Mouse (Mus musculus) lung, postnatal 0 days (tissue): ENCODE measurements around the gene Ick. TPM values are rescaled to one million over a fixed set of nuclear protein-coding genes. Genes with fewer than 3 reads are reported as not detected.
"Not testable (repeated sequence)": the region's sequence is repeated elsewhere in the genome, so short reads cannot be mapped to it uniquely, and the experiment has no call there.

Source experiments
- ATAC-seq: fragments of 200-750 bp; cut with Nextera tagmentation; 2 replicates; pipeline ENCODE4 v1.8.0; 2017; ENCODE audit warnings: moderate library complexity
- DNase-seq: peaks from one replicate; pipeline ENCODE4 v3.0.0-alpha.2; 2016; ENCODE audit warnings: low spot score
- H3K27ac ChIP-seq: fragments of 300-500 bp; sonication (generic); 2 replicates; pipeline ENCODE4 v1.5.1; 2014; ENCODE audit warnings: antibody characterized with exemption, mild to moderate bottlenecking, low read length, mixed read lengths
- H3K27me3 ChIP-seq: fragments of 300-500 bp; sonication (generic); replicated peaks from 2 replicates; pipeline ENCODE4 v1.6.1; 2014; ENCODE audit warnings: low read length, mixed read lengths; ENCODE audit not compliant: insufficient read depth
- H3K36me3 ChIP-seq: fragments of 300-500 bp; sonication (generic); 2 replicates; pipeline ENCODE4 v1.6.1; 2014; ENCODE audit warnings: low read length, mixed read lengths; ENCODE audit not compliant: insufficient read depth
- H3K4me1 ChIP-seq: fragments of 300-500 bp; sonication (generic); 2 replicates; pipeline ENCODE4 v1.6.1; 2014; ENCODE audit warnings: antibody characterized with exemption, low read depth, low read length, mixed read lengths; ENCODE audit not compliant: insufficient read depth
- H3K4me2 ChIP-seq: fragments of 300-500 bp; sonication (generic); replicated peaks from 2 replicates; pipeline ENCODE4 v1.6.1; 2014; ENCODE audit warnings: low read depth, mild to moderate bottlenecking, low read length, moderate library complexity, mixed read lengths
- H3K4me3 ChIP-seq: fragments of 300-500 bp; sonication (generic); 2 replicates; pipeline ENCODE4 v1.5.1; 2014; ENCODE audit warnings: low read depth, low read length
- H3K9ac ChIP-seq: fragments of 300-500 bp; sonication (generic); replicated peaks from 2 replicates; pipeline ENCODE4 v1.6.1; 2014; ENCODE audit warnings: low read depth, mild to moderate bottlenecking
- H3K9me3 ChIP-seq: fragments of 300-500 bp; sonication (generic); 2 replicates; pipeline ENCODE4 v1.6.1; 2016; ENCODE audit warnings: low read length, mixed read lengths
- CTCF ChIP-seq: IDR thresholded peaks from 2 replicates; pipeline ENCODE4 v1.5.1; 2016; ENCODE audit warnings: antibody characterized with exemption, mild to moderate bottlenecking
- EP300 ChIP-seq: IDR thresholded peaks from 2 replicates; pipeline ENCODE4 v1.6.1; 2016; ENCODE audit warnings: antibody characterized with exemption, mild to moderate bottlenecking, control low read depth
- WGBS: fragments of 180-500 bp; shearing (Covaris S2); extraction: QIAGEN DNeasy Blood & Tissue Kit; methylation state at CpG from one replicate; pipeline ENCODE4 v1.1.7; 2014; 5-methylcytosine and 5-hydroxymethylcytosine counted together
- polyA plus RNA-seq: library from polyadenylated mRNA; unstranded; fragments of >200 nt; fragmentation: Nextera tagmentation; extraction: Ambion mirVana; gene quantifications from 2 replicates; pipeline ENCODE4 v1.2.1, GENCODE M21; 2015

The Ick gene
- polyA plus RNA-seq, 1 experiment from 2014 or later, result 23.0 TPM

DNA sequence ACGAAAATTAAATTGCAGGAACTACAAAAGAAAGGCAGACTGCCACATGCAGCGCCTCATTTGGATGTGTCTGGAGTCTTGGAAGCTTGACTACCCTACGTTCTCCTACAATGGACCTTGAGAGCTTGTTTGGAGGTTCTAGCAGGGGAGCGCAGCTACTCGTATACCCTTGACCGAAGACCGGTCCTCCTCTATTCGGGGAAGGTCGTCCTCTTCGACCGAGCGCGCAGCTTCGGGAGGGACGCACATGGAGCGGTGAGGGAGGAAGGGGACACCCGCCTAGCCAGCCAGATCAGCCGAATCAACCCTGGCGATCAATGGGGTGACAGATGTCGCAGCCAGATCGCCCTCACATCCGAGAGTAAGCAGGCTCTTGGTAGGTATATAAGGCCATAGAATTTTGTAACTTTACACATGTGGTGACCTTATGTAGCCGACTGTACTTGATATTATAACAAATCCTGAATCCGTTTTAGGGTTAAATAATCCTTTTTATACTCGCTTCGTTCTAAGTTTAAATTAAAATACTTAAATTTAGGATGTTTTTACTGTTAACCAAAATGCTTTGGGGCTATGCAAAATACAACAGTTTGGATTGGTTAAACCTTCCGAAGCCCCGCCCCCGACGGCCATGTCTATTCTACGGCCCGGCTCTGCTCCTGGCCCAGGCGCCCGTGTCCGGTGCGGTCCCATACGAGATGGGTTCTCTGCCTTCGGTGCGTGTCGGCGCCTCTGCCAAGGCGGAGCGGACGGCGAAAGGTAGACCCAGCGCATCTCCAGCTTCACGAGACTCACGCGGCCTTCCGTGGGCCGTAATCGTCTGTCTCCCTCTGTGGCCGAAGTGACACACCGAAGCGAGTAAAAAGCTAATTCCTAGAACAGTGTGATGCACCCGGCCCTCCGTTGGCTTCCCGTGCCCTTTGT, 66.5 kb downstream of the Ick start:
- peak overlapping the region; percentile 59 for H3K4me2 ChIP-seq
- H3K9ac ChIP-seq, result peak overlapping the region; percentile 78
- no peaks in the 10 kb centered on the region for H3K36me3 ChIP-seq
- under 1% methylated on average over 49 of the region's 58 CpGs for WGBS
- peak overlapping the region; percentile 100 for H3K27ac ChIP-seq
- no peaks in the 10 kb centered on the region for H3K9me3 ChIP-seq
- TF ChIP-seq CTCF (peak; percentile 17; the same call in 1 of the 2 replicates), EP300 (no peak)
- ATAC-seq, result peak; percentile 98
- DNase-seq, result peak; percentile 98
- no peaks in the 10 kb centered on the region for H3K4me1 ChIP-seq
- no peaks in the 10 kb centered on the region for H3K27me3 ChIP-seq
- peak overlapping the region; percentile 70 for H3K4me3 ChIP-seq

DNA sequence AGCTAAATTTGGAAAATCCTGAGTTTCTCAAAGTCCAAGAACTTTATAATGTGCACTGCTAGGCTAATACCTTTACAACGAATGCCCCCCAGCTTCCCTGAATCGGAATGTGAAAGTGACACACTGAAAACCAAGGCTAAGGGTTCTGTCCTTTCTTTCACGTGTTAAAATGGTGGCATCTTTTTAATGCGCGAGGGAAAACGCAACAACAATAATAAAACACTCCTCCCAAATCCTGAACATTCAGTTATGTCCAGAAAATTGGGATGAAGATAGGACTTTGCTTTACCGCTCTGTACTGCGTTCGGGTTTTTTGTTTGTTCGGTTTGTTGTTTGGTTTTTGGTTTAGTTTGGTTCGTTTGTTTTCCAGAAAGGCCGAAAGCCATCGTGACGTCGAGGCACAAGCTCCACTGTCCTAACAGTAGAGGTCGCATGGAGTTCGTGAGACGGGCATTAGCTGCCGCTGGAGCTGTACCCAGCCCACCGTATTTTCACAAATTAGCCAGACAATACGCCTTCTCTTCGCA, 67.3 kb downstream of the Ick start:
- peak overlapping the region; percentile 70 for H3K4me3 ChIP-seq
- peak overlapping the region; percentile 78 for H3K9ac ChIP-seq
- WGBS, result 1% methylated on average over 22 of the region's 22 CpGs
- peak; percentile 92 for DNase-seq
- H3K9me3 ChIP-seq, result no peaks in the 10 kb centered on the region
- H3K4me2 ChIP-seq, result peak overlapping the region; percentile 59
- ATAC-seq, result peak; percentile 72
- H3K27me3 ChIP-seq, result no peaks in the 10 kb centered on the region
- TF ChIP-seq CTCF (peak; percentile 86), EP300 (no peak)
- no peaks in the 10 kb centered on the region for H3K4me1 ChIP-seq
- H3K36me3 ChIP-seq, result no peaks in the 10 kb centered on the region
- peak overlapping the region; percentile 100 for H3K27ac ChIP-seq

DNA sequence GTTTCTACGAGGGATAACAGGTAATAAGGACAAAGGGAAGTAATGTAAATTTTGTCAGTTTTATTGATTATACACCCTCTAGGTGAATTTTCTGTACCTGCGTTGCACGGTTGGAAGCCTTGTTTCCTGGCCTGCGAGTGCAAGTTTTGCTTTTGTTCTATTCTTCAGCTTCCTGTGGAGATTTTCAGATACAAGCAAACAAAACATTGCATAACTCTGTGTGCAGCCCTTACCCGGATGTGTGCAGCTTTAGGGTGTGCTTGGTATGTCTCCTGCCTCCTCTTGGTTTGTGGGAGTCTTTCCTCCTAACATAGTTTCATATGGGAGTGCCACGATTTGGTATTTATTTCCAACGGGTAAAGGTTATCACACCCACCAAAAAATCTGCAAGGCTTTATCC, 67.8 kb downstream of the Ick start:
- TF ChIP-seq CTCF (no peak), EP300 (peak; percentile 34)
- peak overlapping the region; percentile 78; the same call in 1 of the 2 replicates for H3K9ac ChIP-seq
- peak overlapping the region; percentile 59 for H3K4me2 ChIP-seq
- no peaks in the 10 kb centered on the region for H3K36me3 ChIP-seq
- no peaks in the 10 kb centered on the region for H3K9me3 ChIP-seq
- WGBS, result 10% methylated on average over 7 of the region's 7 CpGs
- no peaks in the 10 kb centered on the region for H3K27me3 ChIP-seq
- H3K4me3 ChIP-seq, result peak overlapping the region; percentile 70
- H3K27ac ChIP-seq, result peak overlapping the region; percentile 100
- peak; percentile 88 for DNase-seq
- H3K4me1 ChIP-seq, result no peaks in the 10 kb centered on the region
- peak; percentile 44 for ATAC-seq

DNA sequence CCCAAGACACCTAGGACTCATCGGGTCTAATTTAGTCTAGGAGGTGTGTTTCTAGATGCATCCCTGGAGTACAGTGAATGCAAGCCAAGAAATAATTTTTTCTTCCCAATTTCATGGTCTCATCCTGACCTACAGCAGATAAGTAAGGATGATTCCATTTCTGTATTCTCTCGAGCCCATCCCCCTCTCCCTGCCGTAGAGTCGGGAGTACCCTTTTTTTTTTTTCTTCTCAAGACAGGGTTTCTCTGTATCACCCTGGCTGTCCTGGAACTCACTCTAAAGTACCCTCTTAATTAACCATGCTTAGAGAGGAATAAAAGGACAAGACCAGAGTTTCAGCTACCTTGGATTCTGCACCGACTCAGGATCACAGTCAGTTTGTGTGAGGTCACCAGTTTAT, 69.2 kb downstream of the Ick start:
- H3K27ac ChIP-seq, result no peak overlapping the region
- WGBS, result 72% methylated on average over 5 of the region's 5 CpGs
- TF ChIP-seq CTCF, result no peak
- TF ChIP-seq EP300, result no peak
- no peaks in the 10 kb centered on the region for H3K9me3 ChIP-seq
- H3K4me3 ChIP-seq, result no peak overlapping the region
- no peaks in the 10 kb centered on the region for H3K27me3 ChIP-seq
- H3K4me1 ChIP-seq, result no peaks in the 10 kb centered on the region
- no peaks in the 10 kb centered on the region for H3K36me3 ChIP-seq
- H3K9ac ChIP-seq, result no peak overlapping the region
- no peak overlapping the region for H3K4me2 ChIP-seq
- ATAC-seq (no peak), DNase-seq (no peak)

DNA sequence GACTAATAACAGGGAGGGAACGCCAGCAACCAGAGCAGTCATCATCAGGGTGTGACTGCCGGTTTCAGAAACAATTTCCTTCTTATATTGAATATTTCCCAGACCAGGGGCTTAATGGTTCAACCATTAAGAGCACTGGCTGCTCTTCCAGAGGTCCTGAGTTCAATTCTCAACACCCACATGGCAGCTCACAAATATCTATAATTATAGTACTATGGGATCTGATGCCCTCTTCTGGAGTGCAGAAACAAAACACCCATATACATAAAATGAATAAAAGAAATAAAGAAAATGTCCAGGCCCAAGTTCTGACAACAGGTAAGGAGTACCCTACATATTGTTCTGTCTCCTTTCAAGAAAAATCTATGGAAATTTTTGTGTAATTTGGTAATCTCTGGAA, 70.1 kb downstream of the Ick start:
- Histone ChIP-seq H3K9me3 (no peaks in the 10 kb centered on the region), H3K27ac (no peak overlapping the region), H3K36me3 (no peaks in the 10 kb centered on the region), H3K9ac (no peak overlapping the region), H3K4me1 (no peaks in the 10 kb centered on the region), H3K4me3 (no peak overlapping the region), H3K27me3 (no peaks in the 10 kb centered on the region), H3K4me2 (no peak overlapping the region)
- WGBS, result 84% methylated on average over 2 of the region's 2 CpGs
- DNase-seq (no peak), ATAC-seq (no peak)
- TF ChIP-seq CTCF, result 0 out of 2 replicates have a peak, but pooled peaks have one; percentile 3
- TF ChIP-seq EP300, result no peak

DNA sequence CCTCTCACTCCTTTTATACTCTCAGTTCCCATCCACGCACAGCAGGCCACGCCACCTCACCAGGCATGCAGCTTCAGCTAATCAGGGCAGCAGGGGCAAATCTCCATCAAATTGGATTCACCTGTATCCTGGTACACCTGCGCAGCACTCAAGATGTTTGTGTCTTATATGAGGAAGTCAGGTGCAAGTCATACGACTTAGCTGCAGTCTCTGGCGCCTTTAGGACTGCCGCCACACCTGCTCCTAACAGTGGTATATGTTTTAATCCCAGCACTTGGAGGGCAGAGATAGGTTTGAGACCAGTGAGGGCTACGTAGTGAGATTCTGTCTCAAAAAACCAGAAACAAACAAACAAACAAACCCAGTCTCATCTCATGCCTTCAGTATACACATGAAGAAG, 73.5 kb downstream of the Ick start, which contains the start of gene Gsta4:
Gene Gsta4 (plus strand): TSS at position 301 of the 400 bp plus-strand sequence.
- not testable (repeated sequence) for H3K9me3 ChIP-seq, H3K27me3 ChIP-seq, H3K36me3 ChIP-seq, H3K27ac ChIP-seq, H3K4me1 ChIP-seq, ATAC-seq, H3K4me2 ChIP-seq, DNase-seq, H3K9ac ChIP-seq, H3K4me3 ChIP-seq
- WGBS, result 88% methylated on average over 3 of the region's 7 CpGs
